Mouse (Mus musculus): ENCODE results near the gene Tmem248.
"Not testable (repeated sequence)": the region's sequence is repeated elsewhere in the genome, so short reads cannot be mapped to it uniquely, and the experiment has no call there.

Gene Tmem248

GRCm38 (mm10) chr5:130203948-130204347 is 12.9 kb upstream of the Tmem248 start:
- no peak for DNase-seq (ENCODE audit: low spot score)

DNA sequence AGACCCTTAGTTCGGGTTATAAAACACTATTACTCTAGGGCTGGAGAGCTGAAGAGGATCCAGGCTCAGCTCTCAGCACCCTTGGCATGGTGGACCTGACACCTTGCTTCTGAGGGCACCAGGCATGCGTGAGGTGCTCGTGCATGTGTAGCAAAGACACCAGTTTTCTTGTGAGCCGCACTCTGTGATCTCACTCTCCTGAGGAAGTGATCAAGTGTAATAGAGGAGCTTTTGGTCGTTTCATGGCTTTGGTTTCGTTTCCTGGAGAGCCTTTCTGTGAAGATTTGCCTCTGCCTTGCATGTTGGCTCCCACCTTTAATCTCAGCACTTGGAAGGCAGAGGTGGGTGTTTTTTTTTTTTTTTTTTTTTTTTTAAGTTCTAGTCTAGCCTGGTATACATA is 12.3 kb upstream of the Tmem248 start:
- no peak for DNase-seq (ENCODE audit: low spot score)

DNA sequence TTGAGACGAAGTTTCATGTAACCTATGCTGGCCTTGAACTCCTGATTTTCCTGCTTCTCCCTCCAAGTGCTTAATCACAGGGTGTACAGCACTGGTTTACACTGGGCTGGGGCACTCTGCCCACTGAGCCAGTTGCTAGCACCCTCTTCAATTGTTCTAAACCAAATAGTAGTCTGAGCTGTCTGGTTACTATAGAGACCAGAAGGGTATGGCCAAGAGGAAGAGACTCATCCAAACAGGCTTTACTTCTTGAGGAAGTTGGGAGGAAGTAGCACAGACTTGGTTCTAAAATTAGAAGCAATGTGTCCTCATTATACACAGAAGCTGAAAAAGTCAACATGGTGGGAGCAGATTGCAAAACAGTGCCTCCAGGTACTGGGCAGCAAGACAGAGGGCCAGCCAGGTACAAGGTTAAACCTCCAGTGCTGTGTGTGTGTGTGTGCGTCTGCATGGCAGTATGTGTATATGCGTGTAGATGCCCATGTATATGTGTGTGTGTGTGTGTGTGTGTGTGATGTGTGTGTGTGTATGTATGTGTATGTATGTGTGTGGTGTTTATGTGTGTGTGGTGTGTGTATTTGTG is 11.3 kb upstream of the Tmem248 start:
- DNase-seq (ENCODE audit: low spot score) = no peak

DNA sequence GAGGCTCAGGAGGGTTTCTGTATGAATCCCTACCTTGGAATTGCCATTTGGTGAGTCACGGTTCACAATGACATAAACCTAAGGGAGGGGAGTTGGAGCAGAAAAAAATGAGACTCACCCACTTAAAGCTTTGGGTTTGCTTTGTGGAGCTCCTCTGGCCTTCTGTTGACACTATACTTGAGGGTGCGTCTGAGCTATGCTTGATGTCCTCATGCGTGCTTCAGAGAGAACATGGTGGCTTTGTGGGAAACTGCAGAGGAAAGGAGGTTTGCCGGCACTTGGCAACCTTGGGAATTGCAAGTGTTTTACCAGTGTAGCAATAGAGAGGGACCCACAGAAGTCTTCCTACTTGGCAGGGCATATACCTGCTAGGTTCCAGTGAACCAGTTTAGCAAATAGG is 9.6 kb upstream of the Tmem248 start:
- no peak for DNase-seq (ENCODE audit: low spot score)

- DNase-seq (ENCODE audit: low spot score) = no peak
Measured at GRCm38 (mm10) chr5:130212956-130213355, 3.9 kb upstream of the Tmem248 start.

DNA sequence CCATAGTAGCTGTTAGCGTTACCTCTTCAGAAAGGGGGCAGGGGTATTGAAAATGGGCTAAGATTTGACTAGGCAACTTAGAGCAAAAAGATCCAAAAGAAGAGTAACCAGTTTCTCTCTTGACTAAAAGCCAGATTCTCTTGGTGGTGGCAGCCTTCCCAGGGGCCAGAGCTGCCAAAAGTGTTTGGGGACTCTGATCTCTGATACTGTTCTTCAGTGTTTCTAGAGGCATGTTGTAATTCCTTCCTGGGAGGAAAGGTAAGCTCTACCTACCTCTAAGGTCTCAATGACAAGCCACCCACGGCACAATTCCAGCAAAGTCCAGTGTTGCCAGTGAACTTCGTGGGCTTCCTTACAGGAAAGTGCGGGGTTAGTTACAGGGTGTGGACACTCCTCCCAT is 525 bp downstream of the Tmem248 start:
- no peak for DNase-seq (ENCODE audit: low spot score)

- DNase-seq (ENCODE audit: low spot score) = no peak
Measured at GRCm38 (mm10) chr5:130218336-130218735, 1.5 kb downstream of the Tmem248 start.

- no peak for DNase-seq (ENCODE audit: low spot score)
Measured at GRCm38 (mm10) chr5:130221316-130221715, 4.4 kb downstream of the Tmem248 start.

DNA sequence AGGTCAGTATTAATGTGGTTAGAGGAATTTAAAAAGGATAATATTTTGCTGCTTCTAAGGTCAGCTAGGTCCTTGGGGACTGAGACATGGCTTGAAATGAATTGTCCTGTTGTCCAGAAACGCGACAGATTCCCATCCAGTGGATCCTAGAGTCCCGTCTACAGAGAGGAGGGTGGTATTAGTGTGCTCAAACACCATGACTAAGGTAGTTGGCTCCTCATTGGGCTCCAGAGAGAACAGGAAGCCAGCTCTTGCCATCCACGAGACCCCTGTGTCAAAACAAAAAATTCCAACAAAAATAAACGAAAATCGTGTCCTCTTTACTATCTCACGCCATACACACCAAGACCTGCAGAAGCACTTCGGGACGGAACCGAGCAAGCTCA is 4.9 kb downstream of the Tmem248 start:
- no peak for DNase-seq (ENCODE audit: low spot score)

DNA sequence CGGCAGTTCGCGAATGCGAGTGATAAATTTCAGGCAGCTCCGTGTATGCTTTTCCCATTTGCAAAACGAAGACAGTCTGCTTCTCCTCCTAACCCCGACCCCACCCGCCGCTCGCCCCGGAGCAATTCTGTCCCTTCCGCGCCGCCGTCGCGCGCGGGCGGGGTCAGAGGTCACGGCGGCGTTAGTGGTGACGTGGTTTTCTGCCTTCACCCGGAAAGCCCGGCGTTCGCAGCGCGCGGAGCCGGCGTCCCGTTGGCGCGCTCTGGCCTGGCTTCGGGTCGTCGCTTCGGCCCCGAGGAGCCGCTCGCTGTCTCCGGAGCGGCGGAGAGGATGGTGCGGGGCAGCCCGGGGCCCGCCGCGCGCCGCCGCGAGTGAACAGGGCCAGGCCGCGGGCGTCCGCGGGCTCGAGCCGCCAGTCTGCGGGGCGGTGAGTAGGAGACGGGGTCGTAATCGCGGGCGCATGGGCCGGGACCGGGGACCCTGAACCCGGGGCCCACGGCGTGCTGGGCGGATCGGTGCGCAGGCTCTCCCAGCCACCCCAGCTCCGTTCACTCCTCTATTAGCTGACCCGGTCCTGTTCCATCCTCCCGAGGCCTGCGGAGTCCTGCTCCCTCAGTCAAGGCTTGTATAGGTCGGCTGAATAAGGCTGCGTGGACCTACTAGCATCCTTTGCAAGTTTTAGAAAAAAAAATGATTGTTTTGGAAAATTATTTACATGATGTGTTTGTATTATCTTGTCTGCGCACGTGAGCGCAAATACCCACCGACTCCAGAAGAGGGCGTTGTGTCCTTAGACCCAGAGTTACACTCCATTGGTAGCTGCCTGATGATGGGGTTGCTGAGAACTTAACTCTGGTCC is 5.5 kb downstream of the Tmem248 start:
- peak; percentile 79 for DNase-seq (ENCODE audit: low spot score)

DNA sequence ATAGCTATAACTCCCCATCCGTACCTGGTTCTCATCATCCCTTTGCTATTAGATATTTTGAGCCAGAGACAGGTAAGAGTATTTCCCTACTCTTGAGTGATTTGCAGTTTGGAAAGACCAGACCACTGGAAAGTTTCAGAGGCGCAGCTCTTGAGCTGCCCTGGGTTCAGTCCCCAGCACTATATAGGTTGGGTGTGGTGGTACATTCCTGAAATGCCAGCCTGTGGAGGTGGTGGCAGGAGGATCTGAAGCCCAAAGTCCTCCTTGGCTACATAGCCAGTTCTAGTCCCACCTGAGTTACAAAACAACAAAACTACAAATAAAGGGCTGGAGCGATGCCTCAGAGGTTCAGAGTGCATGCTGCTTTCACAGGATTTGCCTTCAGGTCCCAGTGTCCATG is 9.9 kb downstream of the Tmem248 start:
- DNase-seq (ENCODE audit: low spot score) = no peak

DNA sequence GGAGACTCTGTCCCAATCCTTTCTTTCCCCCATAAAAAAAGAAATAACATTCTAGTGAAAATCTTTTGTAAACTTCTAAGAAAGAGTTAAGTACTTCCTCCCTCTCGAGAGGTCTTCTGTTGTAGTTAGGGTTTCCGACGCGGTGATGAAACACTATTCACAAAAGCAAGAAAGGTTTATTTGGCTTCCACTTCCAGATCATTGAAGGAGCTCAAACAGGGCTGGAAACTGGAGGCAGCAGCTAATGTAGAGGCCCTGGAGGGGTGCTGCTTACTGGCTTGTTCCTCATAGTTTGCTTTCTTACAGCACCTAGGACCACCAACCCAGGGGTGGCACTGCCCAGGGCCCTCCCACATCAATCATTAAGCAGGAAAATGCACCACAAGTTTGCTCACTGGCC is 11.2 kb downstream of the Tmem248 start:
- no peak for DNase-seq (ENCODE audit: low spot score)

- no peak for DNase-seq (ENCODE audit: low spot score)
Measured at GRCm38 (mm10) chr5:130236302-130236701, 19.4 kb downstream of the Tmem248 start.

DNA sequence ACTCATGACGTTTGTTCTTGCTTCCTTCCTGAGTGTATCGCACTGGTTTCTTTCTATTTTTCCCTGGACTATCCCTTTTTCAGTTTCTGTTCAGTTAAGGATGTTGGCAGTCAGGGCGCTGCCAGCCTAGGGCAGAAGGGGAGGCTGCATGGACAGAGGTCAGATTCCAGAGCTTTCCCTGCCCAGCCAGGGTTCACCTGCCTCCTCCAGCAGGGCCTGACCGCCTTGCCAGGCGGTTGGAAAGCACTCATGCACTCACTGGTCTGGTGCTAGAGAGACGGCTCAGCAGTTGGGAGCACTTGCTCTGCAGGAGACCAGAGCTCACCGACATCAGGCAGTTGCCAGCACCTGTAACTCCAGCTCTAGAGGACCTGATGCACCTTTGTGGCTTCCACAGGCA is 22.4 kb downstream of the Tmem248 start:
- no peak for DNase-seq (ENCODE audit: low spot score)

GRCm38 (mm10) chr5:130239856-130240255 is 23.0 kb downstream of the Tmem248 start:
- no peak for DNase-seq (ENCODE audit: low spot score)

DNA sequence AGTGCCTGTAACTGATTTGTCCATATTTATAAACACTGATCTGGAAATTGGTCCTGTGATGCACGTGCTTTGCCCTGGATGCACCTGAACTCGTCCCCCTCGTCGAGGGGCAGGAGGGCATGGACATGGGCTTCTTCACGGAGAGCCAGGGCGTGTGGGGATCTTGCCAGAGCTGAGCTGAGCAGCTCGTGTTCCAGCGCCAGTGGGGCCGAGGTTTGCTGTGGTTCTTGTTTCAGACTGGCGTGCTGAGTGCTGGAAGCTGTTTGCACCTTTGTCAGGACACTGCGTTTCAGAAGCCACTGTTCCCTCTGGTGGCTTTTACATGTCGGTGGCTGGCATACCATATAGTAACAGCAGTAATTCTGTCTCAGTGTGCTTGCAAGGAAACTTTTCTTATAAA is 24.5 kb downstream of the Tmem248 start:
- no peak for DNase-seq (ENCODE audit: low spot score)

DNA sequence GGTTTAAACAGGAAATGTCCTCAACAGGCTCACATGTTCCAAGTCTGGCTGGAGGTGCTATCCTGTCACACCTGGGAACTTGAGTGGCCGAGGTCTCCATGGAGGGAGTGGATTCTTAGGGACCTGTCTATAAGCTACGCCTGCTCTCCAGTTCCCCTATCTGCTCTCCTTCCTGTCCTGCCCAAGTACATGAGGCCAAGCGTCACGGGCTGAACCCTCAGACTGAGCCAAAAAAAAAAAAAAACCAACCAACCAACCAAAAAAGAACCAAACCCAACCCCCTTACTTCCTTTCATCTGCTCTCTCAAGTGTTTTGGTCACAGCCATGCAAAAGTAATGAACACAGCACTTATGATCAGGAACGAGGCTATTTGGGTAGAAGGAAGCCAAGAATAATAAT is 30.9 kb downstream of the Tmem248 start:
- no peak for DNase-seq (ENCODE audit: low spot score)

- DNase-seq (ENCODE audit: low spot score) = no peak
Measured at GRCm38 (mm10) chr5:130254164-130255016, 37.5 kb downstream of the Tmem248 start.

DNA sequence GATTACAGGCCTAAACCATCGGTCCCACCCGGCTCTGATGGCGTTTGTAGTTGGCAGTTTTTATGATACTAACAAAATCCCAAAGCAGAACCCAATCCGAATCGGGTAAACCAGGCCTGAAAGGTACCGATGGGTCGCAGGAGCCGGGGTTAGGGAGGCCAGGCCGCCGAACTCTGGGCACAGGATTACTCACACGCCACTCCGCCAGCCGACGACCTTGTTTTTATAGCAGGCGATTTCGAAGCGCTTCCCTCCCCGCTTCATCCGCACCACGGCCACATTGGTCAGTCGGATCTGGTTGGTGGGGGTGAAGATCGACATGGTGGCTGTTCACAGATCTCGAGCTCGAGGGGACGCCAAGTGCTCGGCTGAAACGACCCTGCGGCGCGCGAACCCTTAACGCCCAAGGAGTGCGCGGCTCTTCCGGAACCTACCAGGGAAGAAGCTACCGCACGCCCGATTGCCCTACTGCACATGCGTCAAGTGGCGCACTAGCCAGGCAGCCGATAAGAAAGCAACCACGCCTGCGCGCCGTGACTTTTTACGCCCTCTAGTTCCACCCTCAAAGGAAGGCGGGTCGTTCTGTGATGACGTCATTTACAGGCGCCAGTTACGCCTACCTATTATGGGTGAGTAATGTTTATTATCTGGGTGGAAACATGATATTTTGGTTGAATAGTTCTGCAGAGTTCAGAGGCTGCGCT is 38.3 kb downstream of the Tmem248 start, which contains the start of the genes Sbds and Tyw1:
TSS of gene Sbds (minus strand) at position 514 of the 704 bp plus-strand sequence.
TSS of gene Tyw1 (plus strand) at position 603 of the 704 bp plus-strand sequence.
- peak; percentile 89 for DNase-seq (ENCODE audit: low spot score)

DNA sequence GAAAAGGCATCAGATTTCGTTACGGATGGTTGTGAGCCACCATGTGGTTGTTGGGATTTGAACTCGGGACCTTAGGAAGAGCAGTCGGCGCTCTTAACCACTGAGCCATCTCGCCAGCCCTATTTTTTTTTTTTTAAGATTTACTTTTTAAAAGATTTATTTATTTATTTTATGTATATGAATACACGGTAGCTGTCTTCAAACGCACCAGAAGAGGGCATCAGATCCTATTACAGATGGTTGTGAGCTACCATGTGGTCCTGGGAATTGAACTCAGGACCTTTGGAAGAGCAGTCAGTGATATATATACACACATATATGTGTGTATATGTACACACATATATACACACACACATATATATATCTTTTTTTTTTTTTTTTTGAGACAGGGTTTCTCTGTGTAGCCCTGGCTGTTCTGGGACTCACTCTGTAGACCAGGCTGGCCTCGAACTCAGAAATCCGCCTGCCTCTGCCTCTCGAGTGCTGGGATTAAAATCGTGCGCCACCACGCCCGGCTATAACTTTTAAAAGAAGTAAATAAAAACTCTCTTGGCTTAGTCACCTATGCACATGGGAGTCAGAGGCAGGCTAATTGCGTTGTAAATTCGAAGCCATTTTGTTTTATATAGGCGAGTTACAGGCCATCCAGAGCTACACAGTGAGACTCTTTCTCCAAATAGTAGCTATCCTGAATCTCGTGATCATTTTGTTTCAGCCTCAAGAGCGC is 39.1 kb downstream of the Tmem248 start:
- not testable (repeated sequence) for DNase-seq (ENCODE audit: low spot score)

GRCm38 (mm10) chr5:130256678-130257271 is 39.9 kb downstream of the Tmem248 start:
- peak; percentile 75 for DNase-seq (ENCODE audit: low spot score)

Data from urinary bladder, postnatal 10 days (tissue).